Mouse (Mus musculus): Measurements from ENCODE around the gene Nrxn3. TPM values are rescaled to one million over a fixed set of nuclear protein-coding genes. Genes with fewer than 3 reads are reported as not detected.

The Nrxn3 gene
- 100 to 1,000 TPM; 153 to 159 TPM for total RNA-seq (2021)

DNA sequence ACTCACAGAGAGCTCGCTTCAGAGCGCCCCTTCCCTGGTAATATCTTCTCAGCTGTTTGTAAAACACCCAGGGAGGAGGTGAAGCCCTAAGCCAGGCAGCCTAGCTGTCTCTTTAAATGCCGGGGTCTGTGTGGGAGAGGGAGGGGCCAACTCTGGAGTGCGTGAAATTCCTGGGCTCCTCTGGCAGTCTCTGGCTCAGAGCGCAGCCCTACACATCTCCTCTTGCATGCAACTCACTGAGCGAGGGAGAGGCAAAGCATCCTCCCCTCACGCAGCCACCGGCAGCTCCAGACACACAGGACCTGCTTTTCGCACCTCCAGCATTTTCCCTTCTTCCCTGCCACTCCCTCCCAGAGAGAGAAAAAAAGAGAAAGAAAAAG lies at the start of gene Nrxn3:
Gene Nrxn3, plus strand, starts transcription at position 186 of the 380 bp plus-strand sequence.
- intact Hi-C loops (cut with DNase I): loop anchor here (10.0 kb wide), 3 partner anchors 132 to 382 kb away; no protein-coding TSS in a partner anchor
- peak; percentile 73 for DNase-seq

- intact Hi-C loops (cut with DNase I): loop anchor here (10.0 kb wide), 1 partner anchor 300 kb away; no protein-coding TSS in a partner anchor
- peak; percentile 49 for DNase-seq
These were observed 18.4 kb upstream of the Nrxn3 start for GRCm38 (mm10) chr12:88704159-88704846.

- DNase-seq: no peak
- intact Hi-C loops (cut with DNase I): loop anchor here (10.0 kb wide), 1 partner anchor 301 kb away; no protein-coding TSS in a partner anchor
These were observed 16.7 kb upstream of the Nrxn3 start for GRCm38 (mm10) chr12:88705959-88706358.

- intact Hi-C loops (cut with DNase I): loop anchor here (10.0 kb wide), 1 partner anchor 303 kb away; no protein-coding TSS in a partner anchor
- DNase-seq: no peak
These were observed 14.9 kb upstream of the Nrxn3 start for GRCm38 (mm10) chr12:88707786-88708185.

DNA sequence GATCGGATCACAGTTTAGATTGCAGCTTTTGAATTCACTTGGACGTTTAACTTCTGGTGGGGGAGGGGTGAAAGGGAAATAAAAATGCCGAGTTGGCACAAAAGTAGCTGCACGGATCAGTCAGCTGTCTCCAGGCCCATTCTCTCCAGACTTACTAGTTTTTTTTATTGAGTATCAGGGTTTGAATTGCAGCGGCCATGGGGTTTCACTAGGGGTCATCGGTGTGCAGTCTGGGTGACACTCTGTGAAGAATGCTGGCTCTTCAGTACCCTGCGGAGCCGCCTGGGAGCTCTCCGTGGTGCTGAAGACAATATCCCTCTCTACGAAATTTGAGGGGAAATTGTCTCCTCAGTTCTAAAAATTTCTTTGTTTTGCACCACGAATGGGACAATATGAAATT lies 13.5 kb upstream of the Nrxn3 start:
- DNase-seq: peak; percentile 78

DNA sequence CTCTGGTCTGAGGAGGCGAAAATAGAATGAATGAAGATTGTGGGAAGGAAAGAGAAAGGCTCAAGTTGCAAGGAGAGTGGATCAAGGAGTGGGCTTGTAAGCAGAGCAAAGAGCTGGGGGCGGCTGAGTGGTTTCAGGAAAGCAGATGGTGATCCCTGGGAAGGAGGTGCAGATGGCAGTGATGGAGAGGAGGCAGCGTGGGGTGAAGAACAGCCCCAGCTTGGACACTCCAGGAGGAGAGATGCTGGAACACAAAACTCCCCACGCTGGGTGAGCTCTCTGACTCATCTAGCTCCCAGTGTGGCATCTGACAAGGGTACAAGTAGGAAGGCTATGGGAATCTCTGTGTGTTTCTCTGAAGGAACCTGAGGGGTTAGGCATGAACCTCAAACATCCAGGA lies 9.2 kb upstream of the Nrxn3 start:
- no peak for DNase-seq
- intact Hi-C loops (cut with DNase I): no loop called here

More for the DNA sequence above, 13.5 kb upstream of the Nrxn3 start:
- intact Hi-C loops (cut with DNase I): loop anchor here (10.0 kb wide), 1 partner anchor 304 kb away; no protein-coding TSS in a partner anchor

- intact Hi-C loops (cut with DNase I): loop anchor here (10.0 kb wide), 3 partner anchors 133 to 383 kb away; no protein-coding TSS in a partner anchor
- no peak for DNase-seq
These were observed 515 bp upstream of the Nrxn3 start for GRCm38 (mm10) chr12:88722031-88722690.

- intact Hi-C loops (cut with DNase I): loop anchor here (10.0 kb wide), 3 partner anchors 128 to 378 kb away; no protein-coding TSS in a partner anchor
- no peak for DNase-seq
These were observed 3.6 kb downstream of the Nrxn3 start for GRCm38 (mm10) chr12:88726316-88726715.

DNA sequence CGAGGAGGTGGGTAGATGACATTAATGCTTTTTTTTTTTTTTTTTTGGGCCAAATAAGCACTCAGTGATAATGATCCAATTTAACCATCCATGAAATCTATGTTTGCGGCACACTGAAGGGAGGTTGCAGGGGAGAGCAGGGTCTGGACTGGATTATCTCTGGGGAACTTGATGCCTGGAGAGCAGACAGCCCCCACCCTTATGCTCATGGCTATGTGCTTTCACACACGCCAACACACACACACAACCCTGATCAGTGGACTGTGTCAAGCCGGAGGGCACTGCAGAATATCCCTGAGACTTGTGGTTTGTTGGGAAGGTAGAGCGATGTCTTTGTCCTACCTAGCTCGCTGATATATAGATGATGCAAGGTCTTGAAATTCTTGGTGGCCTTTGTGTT lies 4.1 kb downstream of the Nrxn3 start:
- DNase-seq: no peak
- intact Hi-C loops (cut with DNase I): loop anchor here (10.0 kb wide), 3 partner anchors 128 to 378 kb away; no protein-coding TSS in a partner anchor

- intact Hi-C loops (cut with DNase I): no loop called here
- DNase-seq: no peak
These were observed 8.0 kb downstream of the Nrxn3 start for GRCm38 (mm10) chr12:88730720-88731119.

GRCm38 (mm10) chr12:88735045-88735444 lies 12.4 kb downstream of the Nrxn3 start:
- no peak for DNase-seq
- intact Hi-C loops (cut with DNase I): no loop called here

GRCm38 (mm10) chr12:88737081-88737480 lies 14.4 kb downstream of the Nrxn3 start:
- DNase-seq: no peak

GRCm38 (mm10) chr12:88738616-88739015 lies 15.9 kb downstream of the Nrxn3 start:
- DNase-seq: no peak
- intact Hi-C loops (cut with DNase I): no loop called here

More at GRCm38 (mm10) chr12:88737081-88737480, 14.4 kb downstream of the Nrxn3 start:
- intact Hi-C loops (cut with DNase I): no loop called here

GRCm38 (mm10) chr12:88746788-88747187 lies 24.1 kb downstream of the Nrxn3 start:
- DNase-seq: peak; percentile 76
- intact Hi-C loops (cut with DNase I): no loop called here

DNA sequence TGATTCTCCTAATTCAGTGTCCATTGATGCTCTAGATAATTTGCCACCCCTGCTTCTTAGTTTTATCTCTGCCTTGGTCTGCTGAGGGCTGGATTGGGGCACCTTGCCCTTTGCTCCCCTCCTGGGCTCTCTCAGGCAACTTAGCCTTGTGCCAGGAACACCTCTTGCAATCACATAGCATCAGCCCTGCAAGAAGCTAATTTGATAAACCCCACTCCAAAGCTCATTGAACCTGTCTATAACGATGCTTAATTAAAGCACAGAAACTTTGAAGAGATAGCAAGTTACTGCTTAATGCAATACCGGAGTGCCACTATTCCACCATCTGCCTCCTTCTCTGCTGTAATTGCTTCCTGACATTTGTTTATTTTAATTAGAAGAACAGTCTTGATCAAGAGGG lies 42.1 kb downstream of the Nrxn3 start:
- DNase-seq: no peak
- intact Hi-C loops (cut with DNase I): no loop called here

DNA sequence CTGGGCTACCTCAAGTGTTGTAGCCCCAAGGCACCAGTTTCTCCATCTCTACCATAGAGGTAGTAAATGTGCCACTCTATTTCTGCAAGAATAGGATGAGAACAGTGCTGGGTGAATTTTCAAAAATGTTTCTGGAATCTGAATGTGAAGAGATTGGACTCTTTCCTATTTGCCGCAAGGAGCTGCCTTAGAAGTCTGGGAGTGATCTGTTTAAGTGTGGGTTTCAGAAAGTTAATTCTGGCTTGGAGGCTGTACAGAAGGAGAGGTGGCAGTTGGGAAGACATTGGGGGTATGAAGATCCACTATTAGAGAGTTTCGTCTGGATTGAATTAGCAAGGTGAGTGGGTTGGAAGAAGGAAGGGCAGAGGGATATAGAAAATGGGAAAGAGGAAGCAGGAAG lies 52.0 kb downstream of the Nrxn3 start:
- intact Hi-C loops (cut with DNase I): no loop called here
- no peak for DNase-seq

GRCm38 (mm10) chr12:88778036-88778435 lies 55.4 kb downstream of the Nrxn3 start:
- intact Hi-C loops (cut with DNase I): no loop called here
- no peak for DNase-seq

- intact Hi-C loops (cut with DNase I): no loop called here
- DNase-seq: no peak
These were observed 61.8 kb downstream of the Nrxn3 start for GRCm38 (mm10) chr12:88784199-88785147.

- no peak for DNase-seq
- intact Hi-C loops (cut with DNase I): no loop called here
These were observed 70.6 kb downstream of the Nrxn3 start for GRCm38 (mm10) chr12:88793314-88793713.

GRCm38 (mm10) chr12:88800990-88801655 lies 78.4 kb downstream of the Nrxn3 start:
- intact Hi-C loops (cut with DNase I): no loop called here
- DNase-seq: peak; percentile 82

All from left cerebral cortex, postnatal 4 days (tissue).